Mouse (Mus musculus) CH12.LX (cell line): ENCODE measurements around the gene Plekhg6.

ENCODE experiments used
- CTCF ChIP-seq, 2 experiments: IDR thresholded peaks in 1 of 2; conservative IDR thresholded peaks in 1 of 2; 2 replicates each; pipeline ENCODE4 v1.5.1; 2011 to 2012; ENCODE audit warnings: low read depth in 2 of 2, low read length in 2 of 2, improper control_type of control experiment in 1 of 2, inconsistent platforms in 1 of 2, mild to moderate bottlenecking in 1 of 2, moderate library complexity in 1 of 2
- EP300 ChIP-seq: IDR thresholded peaks from 2 replicates; pipeline ENCODE4 v1.6.1; 2011; ENCODE audit warnings: low read length, improper control_type of control experiment
- GABPA ChIP-seq: IDR thresholded peaks from 2 replicates; pipeline ENCODE4 v1.6.1; 2012; ENCODE audit warnings: low read depth, low read length, improper control_type of control experiment, inconsistent platforms; ENCODE audit not compliant: insufficient replicate concordance
- MEF2A ChIP-seq: IDR thresholded peaks from 2 replicates; pipeline ENCODE4 v1.6.1; 2014; ENCODE audit warnings: low read depth, mild to moderate bottlenecking, inconsistent platforms, low read length, improper control_type of control experiment, borderline replicate concordance
- NELFE ChIP-seq: IDR thresholded peaks from 2 replicates; pipeline ENCODE4 v1.6.1; 2011; ENCODE audit warnings: low read depth, low read length, improper control_type of control experiment

GRCm38 (mm10) chr6:125411661-125412060, 31.1 kb upstream of the Plekhg6 start:
- TF ChIP-seq CTCF (conservative IDR thresholded peaks at IDR 0.05 in 1 of 2, IDR thresholded peaks at IDR 0.05 in 1 of 2; ENCODE audit: low read depth in 2 of 2, low read length in 2 of 2) (no peak), GABPA (no peak), NELFE (no peak), EP300 (no peak), MEF2A (no peak)
